Mouse (Mus musculus) embryonic facial prominence, embryonic 14.5 days (tissue): Measurements from ENCODE around the gene Psmd7. TPM values are rescaled to one million over a fixed set of nuclear protein-coding genes. Genes with fewer than 3 reads are reported as not detected.

Source experiments
- ATAC-seq: fragments of 200-750 bp; cut with Nextera tagmentation; 2 replicates; pipeline ENCODE4 v1.8.0; 2017; ENCODE audit warnings: low read depth, moderate number of reproducible peaks, moderate TSS enrichment
- DNase-seq: peaks from one replicate; pipeline ENCODE4 v3.0.0-alpha.2; 2015; ENCODE audit warnings: low spot score
- H3K27ac ChIP-seq: fragments of 300-500 bp; sonication (generic); replicated peaks from 2 replicates; pipeline ENCODE4 v1.5.1; 2014; ENCODE audit warnings: low read depth, mild to moderate bottlenecking, low read length, moderate library complexity
- H3K27me3 ChIP-seq: fragments of 300-500 bp; sonication (generic); replicated peaks from 2 replicates; pipeline ENCODE4 v1.6.1; 2014; ENCODE audit warnings: low read length; ENCODE audit not compliant: control insufficient read depth, insufficient read depth
- H3K36me3 ChIP-seq: fragments of 300-500 bp; sonication (generic); 2 replicates; pipeline ENCODE4 v1.6.1; 2014; ENCODE audit warnings: low read length, mixed read lengths; ENCODE audit not compliant: control insufficient read depth, insufficient read depth
- H3K4me1 ChIP-seq: fragments of 300-500 bp; sonication (generic); 2 replicates; pipeline ENCODE4 v1.6.1; 2014; ENCODE audit warnings: antibody characterized with exemption, low read length; ENCODE audit not compliant: control insufficient read depth, insufficient read depth
- H3K4me2 ChIP-seq: fragments of 300-500 bp; sonication (generic); 2 replicates; pipeline ENCODE4 v1.6.1; 2014; ENCODE audit warnings: low read depth, mild to moderate bottlenecking, low read length, moderate library complexity, mixed read lengths
- H3K4me3 ChIP-seq: fragments of 300-500 bp; sonication (generic); 2 replicates; pipeline ENCODE4 v1.5.1; 2014; ENCODE audit warnings: low read depth, mild to moderate bottlenecking, low read length
- H3K9ac ChIP-seq: fragments of 300-500 bp; sonication (generic); 2 replicates; pipeline ENCODE4 v1.6.1; 2014; ENCODE audit warnings: low read depth, mild to moderate bottlenecking, low read length, moderate library complexity, mixed read lengths
- H3K9me3 ChIP-seq: fragments of 300-500 bp; sonication (generic); 2 replicates; pipeline ENCODE4 v1.6.1; 2016; ENCODE audit warnings: low read length; ENCODE audit not compliant: control insufficient read depth
- WGBS: fragments of 180-500 bp; shearing (Covaris S2); extraction: QIAGEN DNeasy Blood & Tissue Kit; methylation state at CpG from one replicate; pipeline ENCODE4 v1.1.7; 2014; 5-methylcytosine and 5-hydroxymethylcytosine counted together
- polyA plus RNA-seq: library from polyadenylated mRNA; unstranded; fragments of >200 nt; fragmentation: Nextera tagmentation; extraction: Ambion mirVana; gene quantifications from 2 replicates; pipeline ENCODE4 v1.2.1, GENCODE M21; 2014

Gene Psmd7
- polyA plus RNA-seq, 1 experiment from 2014 or later, result 252 TPM

DNA sequence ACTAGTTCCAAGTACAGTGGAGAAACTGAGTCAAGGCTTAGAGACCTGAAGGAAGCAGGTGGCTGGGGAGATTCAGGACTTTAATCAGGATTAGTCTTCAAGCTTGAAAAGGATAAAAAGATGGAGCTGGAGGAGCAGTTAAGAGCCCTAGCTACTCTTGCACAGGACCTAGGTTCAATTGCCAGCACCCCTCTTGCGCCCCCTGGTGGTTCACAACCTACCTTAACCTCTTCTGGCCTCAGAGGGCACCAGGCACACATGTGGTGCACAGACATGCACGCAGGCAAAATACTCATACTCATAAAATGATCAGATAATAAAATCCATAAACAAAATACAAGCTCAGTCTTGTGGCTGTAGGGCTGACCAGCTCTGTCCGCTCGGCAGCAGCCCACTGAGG, 15.8 kb downstream of the Psmd7 start:
- Histone ChIP-seq H3K9ac (no peak overlapping the region), H3K36me3 (no peaks in the 10 kb centered on the region), H3K4me2 (no peak overlapping the region), H3K27ac (no peak overlapping the region), H3K9me3 (no peaks in the 10 kb centered on the region), H3K27me3 (no peaks in the 10 kb centered on the region), H3K4me1 (no peaks in the 10 kb centered on the region; the same call in 1 of the 2 replicates), H3K4me3 (no peak overlapping the region)
- ATAC-seq, result no peak
- 42% methylated on average over 4 of the region's 4 CpGs for WGBS
- DNase-seq, result peak; percentile 53

DNA sequence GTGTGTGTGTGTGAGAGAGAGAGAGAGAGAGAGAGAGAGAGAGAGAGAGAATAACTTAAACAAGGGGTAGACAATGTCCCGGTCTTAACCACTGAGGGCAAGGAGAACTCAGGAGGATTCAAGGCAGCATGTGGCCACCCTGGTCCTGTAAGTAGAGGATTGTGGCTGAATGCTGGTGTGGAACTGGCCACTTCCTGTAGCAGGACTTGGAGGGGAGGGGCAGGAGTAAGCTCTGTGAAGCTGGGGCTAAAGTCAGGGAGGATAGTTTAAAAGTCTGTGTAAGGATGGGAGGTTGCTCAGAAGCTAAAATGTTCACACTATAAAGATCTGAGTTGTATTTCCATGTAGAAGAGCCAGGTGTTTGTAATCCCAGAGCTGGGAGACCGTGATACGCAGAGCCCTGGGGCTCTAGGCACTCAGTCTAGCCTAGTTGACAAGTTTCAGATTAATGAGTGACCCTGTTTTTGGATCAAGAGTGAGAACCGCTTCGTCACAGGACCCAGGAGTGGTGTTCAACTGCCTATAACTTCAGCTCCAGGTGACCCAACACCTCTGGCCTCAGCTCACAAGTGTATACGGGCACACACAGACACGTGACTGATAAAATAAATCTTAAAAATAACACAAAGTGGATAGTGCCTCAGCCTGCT, 16.7 kb downstream of the Psmd7 start:
- H3K9me3 ChIP-seq, result no peaks in the 10 kb centered on the region

DNA sequence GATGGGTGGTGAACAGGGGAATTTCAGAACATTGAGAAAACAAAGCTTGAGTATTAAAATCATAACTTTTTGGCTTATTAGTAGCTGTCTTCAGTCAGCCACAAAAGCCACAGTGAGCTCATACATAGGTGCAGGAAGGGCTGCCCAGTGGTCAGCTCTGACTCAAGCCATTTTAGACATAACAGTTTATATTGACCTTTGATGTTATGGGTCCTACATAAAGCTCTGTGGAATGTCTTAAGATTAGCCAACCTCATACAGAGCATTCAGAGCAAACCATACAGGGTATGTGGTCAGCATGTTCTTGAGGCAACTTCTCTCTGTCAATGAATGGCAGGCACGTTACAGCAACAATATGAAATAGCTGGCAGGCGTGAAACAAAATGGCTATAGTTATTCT, 17.2 kb downstream of the Psmd7 start:
- Histone ChIP-seq H3K4me2 (no peak overlapping the region), H3K4me1 (no peaks in the 10 kb centered on the region), H3K9me3 (no peaks in the 10 kb centered on the region), H3K4me3 (no peak overlapping the region), H3K9ac (no peak overlapping the region), H3K27ac (no peak overlapping the region), H3K36me3 (no peaks in the 10 kb centered on the region), H3K27me3 (no peaks in the 10 kb centered on the region)
- ATAC-seq (no peak), DNase-seq (no peak)
- WGBS, result 80% methylated on average over 2 of the region's 2 CpGs

More for the DNA sequence above, 16.7 kb downstream of the Psmd7 start:
- Histone ChIP-seq H3K9ac (no peak overlapping the region), H3K4me2 (no peak overlapping the region), H3K4me1 (no peaks in the 10 kb centered on the region; the same call in 1 of the 2 replicates), H3K4me3 (no peak overlapping the region), H3K27me3 (no peaks in the 10 kb centered on the region), H3K36me3 (no peaks in the 10 kb centered on the region), H3K27ac (no peak overlapping the region)
- 78% methylated on average over 7 of the region's 7 CpGs for WGBS
- ATAC-seq (no peak), DNase-seq (no peak)

- Histone ChIP-seq H3K9ac (no peak overlapping the region), H3K4me1 (no peaks in the 10 kb centered on the region), H3K27ac (no peak overlapping the region), H3K9me3 (no peaks in the 10 kb centered on the region), H3K4me3 (no peak overlapping the region), H3K4me2 (no peak overlapping the region), H3K27me3 (no peaks in the 10 kb centered on the region), H3K36me3 (peaks cover 15% of the 10 kb centered on the region)
- no peak for DNase-seq
- ATAC-seq, result no peak
- 64% methylated on average over 9 of the region's 9 CpGs for WGBS
Measured at GRCm38 (mm10) chr8:107562164-107562563, 26.1 kb downstream of the Psmd7 start.

- Histone ChIP-seq H3K4me3 (peak overlapping the region; percentile 7), H3K27me3 (no peaks in the 10 kb centered on the region), H3K27ac (peak overlapping the region; percentile 19), H3K4me1 (no peaks in the 10 kb centered on the region), H3K9me3 (no peaks in the 10 kb centered on the region), H3K4me2 (peak overlapping the region; percentile 44), H3K9ac (peak overlapping the region; percentile 46; the same call in 1 of the 2 replicates), H3K36me3 (peaks cover 26% of the 10 kb centered on the region)
- DNase-seq (peak; percentile 55), ATAC-seq (peak; percentile 45)
- 25% methylated on average over 16 of the region's 16 CpGs for WGBS
Measured at GRCm38 (mm10) chr8:107560820-107561536, 27.3 kb downstream of the Psmd7 start.

GRCm38 (mm10) chr8:107556511-107556936, 31.7 kb downstream of the Psmd7 start:
- ATAC-seq (no peak), DNase-seq (peak; percentile 34)
- WGBS, result 49% methylated on average over 12 of the region's 12 CpGs
- Histone ChIP-seq H3K4me3 (no peak overlapping the region), H3K27ac (peak overlapping the region; percentile 52), H3K36me3 (peaks cover 62% of the 10 kb centered on the region), H3K4me1 (no peaks in the 10 kb centered on the region), H3K27me3 (no peaks in the 10 kb centered on the region), H3K9ac (no peak overlapping the region), H3K4me2 (no peak overlapping the region), H3K9me3 (no peaks in the 10 kb centered on the region)

GRCm38 (mm10) chr8:107555231-107555630, 33.0 kb downstream of the Psmd7 start:
- Histone ChIP-seq H3K9me3 (no peaks in the 10 kb centered on the region), H3K4me3 (no peak overlapping the region), H3K27ac (peak overlapping the region; percentile 55; the same call in 1 of the 2 replicates), H3K4me1 (no peaks in the 10 kb centered on the region), H3K4me2 (peak overlapping the region; percentile 7; the same call in 1 of the 2 replicates), H3K27me3 (no peaks in the 10 kb centered on the region), H3K9ac (peak overlapping the region; percentile 37), H3K36me3 (peaks cover 75% of the 10 kb centered on the region)
- ATAC-seq (no peak), DNase-seq (no peak)
- 86% methylated on average over 10 of the region's 10 CpGs for WGBS

- Histone ChIP-seq H3K36me3 (peaks cover 82% of the 10 kb centered on the region), H3K27me3 (no peaks in the 10 kb centered on the region), H3K4me1 (no peaks in the 10 kb centered on the region), H3K4me3 (no peak overlapping the region), H3K4me2 (peak overlapping the region; percentile 46), H3K9ac (peak overlapping the region; percentile 65), H3K9me3 (no peaks in the 10 kb centered on the region), H3K27ac (peak overlapping the region; percentile 53)
- no peak for ATAC-seq
- 65% methylated on average over 6 of the region's 6 CpGs for WGBS
- DNase-seq, result no peak
Measured at GRCm38 (mm10) chr8:107552234-107552633, 36.0 kb downstream of the Psmd7 start.
